Mouse (Mus musculus): Measurements from ENCODE around the gene Palld.

Palld gene

GRCm38 (mm10) chr8:61865365-61865764 is 37.1 kb downstream of the Palld start:
- DNase-seq (ENCODE audit: low spot score), result no peak

GRCm38 (mm10) chr8:61851270-61851669 is 51.2 kb downstream of the Palld start:
- no peak for DNase-seq (ENCODE audit: low spot score)

DNA sequence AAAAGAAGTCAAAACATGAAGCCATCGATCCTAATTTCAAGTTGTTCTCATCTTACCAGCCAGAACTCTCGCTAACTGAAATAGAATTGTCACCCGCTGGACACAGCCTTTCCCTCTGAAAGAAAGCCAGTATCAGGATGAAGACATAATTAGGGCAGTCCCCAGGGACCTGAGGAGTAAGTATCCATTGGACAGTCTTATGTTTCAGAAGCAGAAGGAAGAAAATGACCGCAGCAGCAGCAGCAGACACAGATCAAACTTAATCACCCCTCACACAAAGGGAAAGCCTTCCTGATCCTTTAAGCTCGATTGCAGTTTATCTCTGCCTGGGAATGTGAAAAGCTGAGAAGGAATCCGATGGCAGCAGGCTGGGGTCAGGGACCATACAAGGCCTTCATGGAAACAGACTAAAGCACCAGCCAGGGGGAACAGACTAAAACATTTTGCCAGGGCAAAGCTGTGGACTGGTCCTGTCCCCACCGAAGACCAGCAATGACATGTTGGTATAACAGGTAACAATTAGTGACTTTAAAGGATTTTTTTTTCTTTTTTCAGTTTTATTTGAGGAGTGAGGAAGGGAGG is 53.8 kb downstream of the Palld start:
- no peak for DNase-seq (ENCODE audit: low spot score)

DNA sequence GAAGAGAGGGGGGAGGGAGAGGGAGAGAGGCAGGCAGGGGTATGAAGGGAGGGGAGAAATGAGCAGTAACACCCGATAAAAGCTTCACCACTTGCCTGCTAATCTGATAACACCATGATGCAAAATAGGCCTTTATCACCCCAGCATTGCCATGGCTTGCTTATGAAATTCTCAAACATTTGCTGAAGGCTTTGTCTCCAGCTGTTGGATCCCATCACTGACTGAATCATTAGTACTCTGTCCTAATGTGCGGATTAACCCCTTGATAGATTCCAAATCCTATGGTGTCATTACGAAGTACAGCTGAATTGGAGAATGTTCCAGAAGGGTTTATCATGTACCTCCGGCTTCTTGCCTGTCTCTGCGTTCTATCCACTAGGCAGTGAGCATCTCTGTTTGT is 55.0 kb downstream of the Palld start:
- DNase-seq (ENCODE audit: low spot score), result no peak

GRCm38 (mm10) chr8:61844992-61845391 is 57.5 kb downstream of the Palld start:
- no peak for DNase-seq (ENCODE audit: low spot score)

DNA sequence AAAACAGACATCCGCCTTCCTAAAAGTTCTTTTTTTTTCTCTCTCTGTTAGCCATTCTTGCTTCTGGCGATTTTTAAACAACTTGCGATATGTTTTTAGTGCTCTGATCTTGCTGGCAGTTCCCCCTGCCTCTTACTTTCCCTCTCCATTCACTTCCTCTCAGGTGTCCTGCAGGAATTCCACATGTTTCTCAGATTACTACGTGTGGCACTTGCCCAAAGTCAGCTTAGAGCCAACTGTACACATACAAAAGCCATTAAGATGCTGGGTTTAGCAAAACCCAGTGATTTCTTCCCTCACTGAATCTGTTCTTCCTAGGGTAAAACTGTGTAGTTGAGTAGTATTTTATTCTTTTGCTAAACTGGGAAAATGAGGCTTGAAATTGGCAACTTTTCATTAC is 57.9 kb downstream of the Palld start:
- no peak for DNase-seq (ENCODE audit: low spot score)

DNA sequence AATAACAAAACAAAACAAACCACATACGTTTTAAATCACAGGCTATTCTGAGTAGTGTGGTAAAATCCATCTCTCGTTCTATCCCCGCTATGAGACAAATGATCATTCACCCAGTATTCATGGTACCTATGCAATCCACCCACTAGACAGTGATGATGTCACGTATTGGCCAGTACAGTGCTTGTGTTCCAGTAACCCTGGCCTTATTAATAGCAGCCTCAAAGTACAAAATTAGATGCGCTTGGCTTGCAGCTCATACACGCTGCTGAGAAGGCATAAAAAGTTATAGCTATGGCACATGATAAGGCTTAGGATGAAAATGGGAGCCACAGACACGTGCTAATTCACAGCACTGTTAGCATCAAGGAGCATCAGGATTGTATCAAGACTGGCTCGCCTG is 58.7 kb downstream of the Palld start:
- no peak for DNase-seq (ENCODE audit: low spot score)

DNA sequence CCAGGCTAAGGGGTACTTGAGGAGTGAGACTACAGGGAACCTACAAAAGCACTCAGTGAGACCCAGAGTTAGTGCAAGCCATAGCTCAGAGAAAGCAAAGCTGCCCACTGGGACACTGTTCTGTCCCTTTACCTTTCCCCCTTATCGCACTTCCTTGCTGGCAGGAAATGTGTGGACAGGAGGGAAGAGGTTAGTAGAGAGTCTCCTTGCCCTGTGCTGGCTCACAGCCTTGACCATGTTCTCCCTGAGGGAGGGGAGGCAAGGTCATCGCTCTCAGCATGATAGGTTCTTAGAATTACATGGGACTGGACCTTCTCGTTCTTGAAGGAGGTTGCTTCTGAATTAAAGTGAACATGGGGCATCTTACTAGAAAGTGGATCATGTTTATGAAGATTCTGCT is 69.3 kb downstream of the Palld start:
- no peak for DNase-seq (ENCODE audit: low spot score)

GRCm38 (mm10) chr8:61831944-61832343 is 70.5 kb downstream of the Palld start:
- no peak for DNase-seq (ENCODE audit: low spot score)

GRCm38 (mm10) chr8:61830821-61831220 is 71.7 kb downstream of the Palld start:
- no peak for DNase-seq (ENCODE audit: low spot score)

GRCm38 (mm10) chr8:61824563-61824962 is 77.9 kb downstream of the Palld start:
- no peak for DNase-seq (ENCODE audit: low spot score)

- no peak for DNase-seq (ENCODE audit: low spot score)
These were observed 79.3 kb downstream of the Palld start for GRCm38 (mm10) chr8:61823157-61823556.

DNA sequence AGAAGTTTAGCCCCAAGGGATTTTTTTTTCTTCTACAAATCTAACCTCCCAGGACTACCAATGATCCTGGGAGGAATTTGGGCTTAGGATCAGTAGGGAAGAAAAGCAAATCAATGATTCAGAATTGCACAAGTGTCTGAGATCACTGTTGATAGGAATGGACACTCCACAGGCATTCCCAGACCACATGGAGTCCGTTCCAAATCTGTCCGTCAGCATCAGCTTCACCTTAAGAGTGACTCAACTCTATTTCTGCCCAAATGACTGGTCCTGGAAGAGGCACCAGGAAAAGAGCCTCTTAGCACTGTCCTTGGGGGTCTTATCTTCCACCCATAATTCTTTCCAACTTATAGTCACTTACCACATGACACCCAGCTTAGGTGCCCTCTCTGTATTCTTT is 98.7 kb downstream of the Palld start:
- DNase-seq (ENCODE audit: low spot score), result no peak

DNA sequence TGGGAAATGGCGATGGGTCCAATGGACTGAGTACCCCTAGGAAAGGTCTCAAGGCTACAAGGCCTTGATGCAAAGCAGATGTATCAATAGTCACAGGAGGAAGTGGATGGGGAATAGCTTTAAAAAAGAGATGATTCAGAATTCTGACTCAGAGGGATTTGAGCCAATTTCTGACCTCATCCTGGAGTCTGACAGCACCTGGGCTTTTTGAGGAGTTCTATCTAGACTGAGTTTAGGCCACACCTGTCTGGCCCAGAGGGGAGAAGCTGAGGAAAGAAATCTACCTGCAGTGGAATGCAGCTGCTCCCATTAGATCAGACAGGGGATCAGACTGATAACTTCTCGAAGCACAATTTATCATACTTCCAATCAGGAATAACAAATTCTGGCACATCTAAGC is 99.7 kb downstream of the Palld start:
- DNase-seq (ENCODE audit: low spot score), result no peak

DNA sequence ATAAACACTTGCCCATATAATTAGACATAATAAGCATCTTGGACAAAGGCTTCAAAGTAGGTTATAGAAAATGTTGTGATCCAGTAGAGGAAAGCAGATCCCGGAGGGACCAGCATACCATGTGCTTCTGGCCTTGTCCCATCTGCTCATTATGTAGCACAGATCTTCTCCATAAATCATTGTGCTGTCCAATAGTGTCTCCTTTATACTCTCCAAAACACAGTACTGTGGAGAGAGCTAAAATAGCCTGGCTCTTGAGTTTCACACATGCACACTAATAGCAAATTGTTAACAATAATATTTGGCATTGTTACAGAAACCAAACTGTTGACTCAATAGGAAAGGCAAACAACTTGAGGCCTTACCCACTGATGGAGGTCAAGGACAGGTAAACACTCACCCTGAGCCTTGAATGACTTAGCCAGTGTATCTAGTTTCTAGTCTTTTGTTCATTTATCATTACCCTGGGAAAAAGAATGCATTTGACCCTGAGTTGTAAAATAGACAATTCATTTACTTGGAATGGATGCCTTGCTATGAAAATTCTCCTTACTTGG is 105.0 kb downstream of the Palld start:
- DNase-seq (ENCODE audit: low spot score), result no peak

- no peak for DNase-seq (ENCODE audit: low spot score)
These were observed 105.9 kb downstream of the Palld start for GRCm38 (mm10) chr8:61796537-61797050.

DNA sequence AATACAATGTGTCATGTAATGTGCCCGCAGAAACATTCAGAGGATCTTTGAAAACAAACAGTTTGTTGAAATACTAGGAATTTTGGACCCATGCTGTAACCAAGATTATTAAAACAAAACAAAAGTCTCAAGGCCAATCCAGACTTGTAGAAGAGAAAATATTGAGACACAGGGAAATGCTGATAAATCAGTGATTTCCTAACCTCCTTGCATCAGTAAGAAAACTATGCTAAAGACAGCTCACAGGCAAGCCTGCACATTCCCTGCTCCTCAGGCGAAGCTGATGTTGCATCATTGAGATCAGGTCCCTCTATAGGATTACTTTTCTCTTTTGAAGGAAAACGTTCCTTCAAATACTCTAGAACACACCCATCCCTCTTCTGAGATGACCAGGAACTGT is 112.5 kb downstream of the Palld start:
- DNase-seq (ENCODE audit: low spot score), result no peak

DNA sequence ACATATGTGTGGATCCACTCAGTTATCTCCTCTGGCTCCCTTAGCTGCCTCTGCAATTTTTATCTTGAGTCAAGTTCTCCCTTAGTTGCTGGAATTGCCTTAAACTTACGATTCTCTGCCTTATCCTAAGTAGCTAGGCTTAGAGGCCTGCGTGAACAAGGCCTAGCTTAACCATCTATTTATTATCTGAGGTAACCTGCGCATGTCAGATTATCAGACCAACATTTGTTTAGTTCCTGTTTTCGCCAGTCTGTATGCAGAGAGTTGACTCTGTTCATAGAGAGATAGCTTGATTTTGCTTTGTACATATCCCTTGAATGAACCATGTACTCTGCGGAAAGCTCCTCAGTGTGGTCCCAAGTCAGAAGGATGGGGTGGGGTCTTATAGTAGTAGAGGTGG is 113.2 kb downstream of the Palld start:
- DNase-seq (ENCODE audit: low spot score), result no peak

GRCm38 (mm10) chr8:61782931-61783491 is 119.5 kb downstream of the Palld start:
- no peak for DNase-seq (ENCODE audit: low spot score)

- no peak for DNase-seq (ENCODE audit: low spot score)
These were observed 121.7 kb downstream of the Palld start for GRCm38 (mm10) chr8:61780652-61781257.

- DNase-seq (ENCODE audit: low spot score), result no peak
These were observed 124.3 kb downstream of the Palld start for GRCm38 (mm10) chr8:61778194-61778593.

- DNase-seq (ENCODE audit: low spot score), result no peak
These were observed 125.9 kb downstream of the Palld start for GRCm38 (mm10) chr8:61776560-61776959.

- DNase-seq (ENCODE audit: low spot score), result no peak
These were observed 126.6 kb downstream of the Palld start for GRCm38 (mm10) chr8:61775936-61776335.
